Mouse (Mus musculus) olfactory bulb, adult 2 months (tissue): ENCODE data around the gene Ifnz.

ENCODE experiments used
- CTCF ChIP-seq: fragments of 200-500 bp; IDR thresholded peaks from 2 replicates; pipeline ENCODE4 v1.5.1; 2012; ENCODE audit warnings: low read depth, mild to moderate bottlenecking, low read length, moderate library complexity; ENCODE audit not compliant: insufficient read depth
- POLR2A ChIP-seq: fragments of 200-500 bp; IDR thresholded peaks from 2 replicates; pipeline ENCODE4 v1.6.1; 2012; ENCODE audit warnings: mild to moderate bottlenecking, low read depth, low read length, moderate library complexity; ENCODE audit not compliant: insufficient read depth

GRCm38 (mm10) chr4:88822995-88823394, 41.1 kb downstream of the Ifnz start:
- no peak for TF ChIP-seq CTCF
- no peak for TF ChIP-seq POLR2A
